Mouse (Mus musculus): ENCODE data around the gene D7Ertd443e. TPM values are rescaled to one million over a fixed set of nuclear protein-coding genes. Genes with fewer than 3 reads are reported as not detected.

Gene D7Ertd443e
- total RNA-seq, 4 experiments from 2014 or later: 5.4 to 8.3 (median 7.4) TPM

DNA sequence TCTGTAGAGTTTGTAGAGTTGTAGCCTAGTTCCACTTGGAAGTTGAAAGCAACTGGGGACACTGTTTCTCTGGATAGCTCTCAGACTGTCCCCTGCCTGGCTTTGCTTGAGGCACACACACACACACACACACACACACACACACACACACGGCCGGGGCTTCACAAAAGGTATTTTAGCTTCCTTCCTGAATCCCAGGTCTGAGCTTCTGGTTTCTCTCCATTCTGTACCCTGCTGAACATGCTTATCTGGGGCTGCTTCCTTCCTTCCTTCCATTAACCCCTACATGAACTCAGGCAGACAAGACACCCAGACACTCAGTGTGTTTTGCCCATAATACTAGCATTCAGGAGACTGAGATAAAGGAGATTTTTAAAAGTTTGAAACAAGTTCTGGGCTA, 155.6 kb downstream of the D7Ertd443e start:
- DNase-seq (ENCODE audit: low spot score in 2 of 2): no peak

DNA sequence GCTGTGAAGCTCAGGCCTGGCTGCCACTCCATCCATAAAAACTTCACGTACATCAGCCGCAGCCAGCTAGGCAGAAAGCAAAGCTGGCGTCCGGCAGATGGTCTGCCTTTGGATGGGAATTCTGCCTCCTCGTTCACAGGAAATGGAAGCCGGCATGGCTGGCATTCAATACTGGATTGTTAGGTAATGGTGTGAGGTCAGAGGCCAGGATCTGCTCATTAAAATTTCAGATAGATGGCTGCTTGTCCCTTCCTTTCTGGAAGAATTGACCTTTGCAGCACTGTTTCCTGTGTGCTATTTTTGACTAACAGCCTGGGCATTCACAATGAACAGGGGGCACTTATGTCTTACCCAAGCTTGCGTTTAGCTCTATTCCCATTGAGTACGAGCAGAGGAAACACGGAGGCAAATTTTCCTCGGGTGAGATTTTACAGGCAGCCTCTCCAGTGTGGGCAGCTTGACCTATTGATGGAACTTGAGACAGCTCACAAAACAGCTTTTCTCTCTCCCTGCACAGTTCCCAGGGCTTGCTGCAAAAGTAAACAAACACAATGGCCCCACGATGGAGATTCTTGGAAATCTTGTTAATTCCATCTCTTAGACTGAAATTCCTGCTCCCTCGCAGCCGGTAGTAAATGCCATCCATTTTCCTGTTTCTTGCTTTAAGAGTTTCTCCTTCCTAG, 157.5 kb downstream of the D7Ertd443e start:
- DNase-seq (ENCODE audit: low spot score in 2 of 2): peak in 1 of 2 experiments; percentile 20

DNA sequence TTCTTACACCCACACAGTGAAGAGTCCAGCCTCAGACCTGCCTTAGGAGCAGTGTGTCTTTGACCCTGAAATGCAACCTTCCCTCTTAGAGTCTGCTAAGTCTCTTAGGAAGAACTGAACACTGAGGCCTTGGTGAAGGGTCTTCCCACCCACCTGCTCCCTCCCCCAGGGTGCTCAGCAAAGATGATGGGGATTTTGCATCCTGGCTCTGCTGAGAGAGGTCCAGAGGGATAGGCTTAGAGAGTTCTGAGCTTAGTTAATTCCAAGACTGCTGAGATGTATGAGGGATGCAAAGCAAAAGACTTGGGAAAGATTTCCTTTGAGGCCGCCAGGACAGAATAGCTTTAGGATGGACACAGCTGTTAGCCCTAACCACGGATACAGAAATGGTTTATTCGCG, 158.4 kb downstream of the D7Ertd443e start:
- DNase-seq (ENCODE audit: low spot score in 2 of 2): no peak

DNA sequence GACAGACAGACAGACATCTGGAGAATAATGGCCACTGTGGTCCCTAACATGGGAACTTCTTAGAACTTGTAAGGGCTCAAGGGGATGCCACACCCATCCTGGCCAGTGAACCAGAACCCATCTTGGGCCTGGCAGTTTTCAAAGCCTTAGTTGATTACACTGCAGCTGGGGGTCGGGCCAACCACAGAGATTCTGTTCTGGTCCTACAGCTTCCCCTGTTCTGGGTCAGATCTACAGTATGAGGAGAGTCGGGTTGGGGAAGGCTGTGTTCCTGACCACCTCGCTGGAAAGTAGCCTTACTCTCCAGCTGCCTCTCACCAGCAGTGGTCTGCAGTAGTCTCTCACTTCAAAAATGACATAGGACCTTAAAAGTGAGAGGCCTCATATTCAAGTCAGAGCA, 159.2 kb downstream of the D7Ertd443e start:
- no peak for DNase-seq (ENCODE audit: low spot score in 2 of 2)

DNA sequence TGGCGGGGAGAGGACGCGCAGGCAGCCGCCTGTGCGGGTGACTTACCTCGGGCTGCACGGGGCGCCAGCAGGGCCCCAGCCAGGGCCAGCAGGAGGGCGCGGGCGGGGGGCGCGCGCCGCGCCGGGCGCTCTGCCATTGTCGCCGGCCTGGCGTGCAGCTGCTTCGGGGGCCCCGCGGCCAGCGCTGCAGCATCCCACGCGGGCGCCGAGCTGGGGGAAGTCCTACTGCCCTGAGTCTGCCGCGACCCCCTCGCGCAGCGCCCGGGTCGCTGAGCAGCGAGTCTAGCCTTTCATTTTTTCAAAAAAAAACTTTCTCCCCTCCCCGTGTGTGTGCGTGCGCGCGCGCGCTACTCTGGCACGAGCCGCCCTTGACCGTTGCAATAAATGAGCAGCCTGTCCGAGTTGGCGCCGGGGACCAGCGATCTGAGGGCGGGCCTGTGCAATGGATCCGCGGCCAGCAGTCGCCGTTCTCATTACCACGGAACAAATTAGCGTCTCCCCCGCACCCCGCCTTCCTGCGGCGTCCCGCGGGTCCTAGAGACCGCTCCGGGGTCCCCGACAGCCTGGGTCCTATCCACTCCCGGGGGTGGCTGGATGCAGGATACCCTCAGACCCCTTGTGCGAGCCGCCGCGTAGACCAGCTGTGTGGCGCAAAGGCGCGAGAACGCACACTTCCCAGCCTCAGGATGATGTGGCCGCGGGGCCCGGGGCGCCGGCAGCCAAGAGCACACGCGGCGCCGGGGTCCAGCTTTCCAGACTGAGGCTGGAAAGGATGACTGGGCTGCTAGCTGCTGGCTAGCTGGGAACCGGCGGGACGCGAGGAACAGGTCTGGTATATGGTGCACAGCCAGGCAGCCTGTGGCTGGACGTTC, 160.5 kb downstream of the D7Ertd443e start:
- DNase-seq (ENCODE audit: low spot score in 2 of 2): peak; percentile 26 to 51

DNA sequence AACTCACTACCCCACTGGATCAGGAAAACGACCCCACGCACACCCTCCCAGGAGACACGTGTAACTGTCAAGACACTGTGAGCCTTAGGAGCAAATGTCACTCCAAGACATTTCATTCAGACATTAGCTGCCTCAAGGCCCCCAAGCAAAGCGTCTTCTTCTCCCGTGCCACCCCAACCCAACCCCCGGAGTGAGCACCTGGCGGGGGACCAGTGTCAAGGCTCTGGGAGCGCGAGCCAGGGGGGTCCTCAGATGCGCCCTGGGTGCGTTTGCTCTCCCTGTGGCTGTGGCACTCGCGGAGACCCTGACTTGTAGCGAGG, 161.1 kb downstream of the D7Ertd443e start:
- no peak for DNase-seq (ENCODE audit: low spot score in 2 of 2)

DNA sequence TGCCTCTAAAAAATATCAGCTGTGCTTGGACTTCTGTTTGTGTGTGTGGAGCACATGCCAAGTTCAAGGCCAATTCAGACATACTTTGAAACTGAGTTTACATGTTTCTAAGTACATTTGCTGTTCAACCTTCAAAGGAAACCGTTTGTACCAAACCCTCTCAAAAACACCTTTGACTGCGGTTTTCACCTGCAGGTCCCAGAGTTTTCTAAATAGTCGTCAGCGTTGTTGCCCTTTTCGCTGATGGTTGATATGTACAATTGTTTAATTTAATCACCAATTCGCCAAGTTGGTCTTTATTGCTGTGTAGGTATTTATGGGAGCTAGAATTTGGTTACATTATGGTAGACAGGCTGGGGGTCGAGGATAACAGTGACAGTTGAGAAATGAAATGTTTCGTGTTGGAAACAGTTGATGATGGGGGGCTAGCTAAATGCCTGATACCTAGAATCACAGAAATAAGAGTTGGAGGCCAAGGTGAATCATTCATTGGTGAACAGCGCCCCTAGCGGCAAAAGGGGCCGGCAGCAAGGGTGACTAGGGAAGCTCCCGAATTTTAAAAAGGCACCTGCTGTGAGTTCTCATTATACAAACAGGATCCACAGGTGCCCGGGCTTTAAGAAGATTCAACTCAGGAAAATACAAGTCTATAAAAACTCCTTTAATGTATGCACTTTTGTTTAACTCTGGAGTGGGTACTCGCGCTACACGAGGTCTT, 161.9 kb downstream of the D7Ertd443e start:
- DNase-seq (ENCODE audit: low spot score in 2 of 2): peak; percentile 57 to 86

Other genes with a start within 250 kb of the D7Ertd443e start
- 1 to 10 TPM; 5.6 to 7.2 (median 5.8) TPM for gene Adam12, start 153.5 kb downstream of the D7Ertd443e start, total RNA-seq (2022)

All from layer of hippocampus, adult 8-10 months (tissue).